Mouse (Mus musculus): ENCODE data around the gene Six4.
"Not testable (repeated sequence)": the region's sequence is repeated elsewhere in the genome, so short reads cannot be mapped to it uniquely, and the experiment has no call there.

DNA sequence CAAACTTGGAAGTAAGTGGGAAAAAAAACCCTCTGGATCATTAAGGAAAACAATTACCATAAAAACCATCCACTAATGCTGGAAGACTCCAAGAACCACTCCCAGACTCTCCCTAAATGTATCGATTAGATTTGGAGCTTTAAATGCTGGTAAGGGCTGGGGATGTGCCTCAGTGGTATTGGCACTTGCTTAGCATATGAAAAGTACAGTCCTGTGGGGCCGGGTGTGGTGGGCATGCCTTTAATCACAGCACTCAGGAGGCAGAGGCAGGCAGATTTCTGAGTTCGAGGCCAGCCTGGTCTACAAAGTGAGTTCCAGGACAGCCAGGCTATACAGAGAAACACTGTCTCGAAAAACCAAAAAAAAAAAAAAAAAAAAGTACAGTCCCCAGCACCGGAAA lies 17.1 kb downstream of the Six4 start:
- TF ChIP-seq GATA1 (IDR thresholded peaks at IDR 0.05; ENCODE audit: borderline replicate concordance, low read length); FLI1 (IDR thresholded peaks at IDR 0.05; ENCODE audit: low read length): not testable (repeated sequence)
